Mouse (Mus musculus) ovary, adult 2 months (tissue): Measurements from ENCODE around the gene E330034G19Rik. TPM values are rescaled to one million over a fixed set of nuclear protein-coding genes. Genes with fewer than 3 reads are reported as not detected.

Experiments used
- polyA plus RNA-seq: library from polyadenylated mRNA; depleted of rRNA; stranded (reverse); fragments of >200 nt; gene quantifications from 2 replicates; pipeline ENCODE4 v1.2.3, GENCODE M21; 2012; rRNA removed

Gene E330034G19Rik
- 4.9 and 6.2 TPM in 2 replicates for polyA plus RNA-seq

DNA sequence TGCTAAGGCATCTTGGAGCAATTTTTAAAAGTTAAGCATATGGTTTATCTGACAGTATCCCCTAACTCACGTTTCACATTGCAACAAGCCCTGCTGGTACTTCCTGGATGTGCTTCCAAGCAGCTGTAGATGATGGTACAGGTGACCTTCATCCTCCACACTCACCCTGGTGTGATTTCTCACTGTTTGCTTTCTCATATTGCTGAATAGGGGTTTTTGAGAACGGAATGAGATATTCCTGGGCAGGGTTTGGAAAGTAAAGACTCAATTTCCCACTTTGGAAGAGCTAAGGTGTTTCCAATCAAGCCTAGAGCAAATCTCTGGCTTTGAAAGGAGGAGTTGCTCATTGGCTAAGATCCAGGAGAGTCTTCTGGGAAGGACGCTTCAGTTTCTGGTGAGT is at the start of gene E330034G19Rik:
Gene E330034G19Rik, plus strand, starts transcription at position 301 of the 400 bp plus-strand sequence.

DNA sequence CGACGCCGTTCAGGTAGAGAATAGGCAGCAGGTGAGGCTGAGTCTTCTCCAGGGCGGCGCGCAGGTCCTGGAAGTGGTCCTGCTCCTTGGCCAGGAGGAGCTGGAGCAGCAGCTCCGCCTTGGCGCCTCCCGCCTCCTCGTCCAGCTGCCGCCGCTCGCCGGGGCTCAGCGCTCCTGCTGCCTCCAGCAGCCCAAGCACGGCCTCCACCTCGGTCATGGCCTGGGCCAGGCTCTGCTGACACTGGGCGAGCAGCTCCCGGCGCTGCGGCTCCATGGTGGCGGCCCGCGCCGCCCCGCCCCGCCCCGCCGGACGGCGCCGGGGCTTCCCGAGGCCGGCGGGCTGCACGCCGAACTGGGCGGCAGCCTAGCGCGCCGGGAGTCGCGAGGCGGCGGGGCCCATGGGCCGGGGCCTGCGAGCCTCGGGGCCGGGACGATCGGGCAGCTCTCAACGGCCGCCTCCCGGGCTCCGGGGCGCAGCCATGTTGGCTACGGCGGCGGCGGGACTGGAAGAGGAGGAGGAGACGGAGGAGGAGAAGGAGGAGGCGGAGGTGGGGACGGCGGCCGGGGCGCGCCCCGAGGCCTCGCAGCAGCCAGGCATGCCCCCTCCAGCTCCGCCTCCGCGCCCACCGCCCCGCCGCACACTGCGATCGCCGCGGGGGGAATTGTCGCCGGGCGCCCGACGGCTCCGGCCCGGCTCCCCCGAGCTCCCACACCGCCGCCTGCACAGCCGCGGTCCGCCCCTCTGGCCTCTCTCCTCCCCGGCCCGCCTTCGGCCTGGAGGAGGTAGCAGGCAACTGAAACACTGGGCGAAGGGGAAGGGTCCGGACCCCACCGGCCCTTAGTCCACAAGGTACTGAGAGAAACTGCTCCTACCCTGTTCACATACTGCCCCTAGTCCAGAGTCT is 47.6 kb upstream of the E330034G19Rik start, which contains the start of gene Dlg5:
Gene Dlg5, minus strand, starts transcription at position 744 of the 905 bp plus-strand sequence.

Other genes starting within 250 kb of the E330034G19Rik start
- gene Dlg5, start 47.3 kb upstream of the E330034G19Rik start, polyA plus RNA-seq: 74.0 and 85.5 TPM in 2 replicates
- 7.8 and 9.2 TPM in 2 replicates for gene Polr3a, start 193.8 kb downstream of the E330034G19Rik start, polyA plus RNA-seq
- gene Rps24, start 193.9 kb downstream of the E330034G19Rik start, polyA plus RNA-seq: 348 and 571 TPM in 2 replicates